Mouse (Mus musculus) E14TG2a.4 (cell line): Measurements from ENCODE around the gene Catsper3.

Experiments used
- H3K27me3 ChIP-seq: 2 replicates; pipeline ENCODE4 v1.6.1; 2014; ENCODE audit warnings: low read length, control low read depth; ENCODE audit not compliant: insufficient read depth
- H3K36me3 ChIP-seq: 2 replicates; pipeline ENCODE4 v1.6.1; 2014; ENCODE audit warnings: low read length, control low read depth; ENCODE audit not compliant: insufficient read depth
- H3K4me1 ChIP-seq: replicated peaks from 2 replicates; pipeline ENCODE4 v1.6.1; 2014; ENCODE audit warnings: low read depth, low read length, control low read depth
- H3K4me3 ChIP-seq: replicated peaks from 2 replicates; pipeline ENCODE4 v1.5.1; 2014; ENCODE audit warnings: mild to moderate bottlenecking, low read length
- H3K9me3 ChIP-seq: 2 replicates; pipeline ENCODE4 v1.6.1; 2014; ENCODE audit warnings: low read length, control low read depth
- CTCF ChIP-seq: conservative IDR thresholded peaks from 2 replicates; pipeline ENCODE4 v1.5.1; 2014; ENCODE audit warnings: low read length
- NANOG ChIP-seq: IDR thresholded peaks from 2 replicates; pipeline ENCODE4 v1.6.1; 2014; ENCODE audit warnings: borderline replicate concordance, low read length, mixed read lengths
- POU5F1 ChIP-seq: IDR thresholded peaks from 2 replicates; pipeline ENCODE4 v1.6.1; 2014; ENCODE audit warnings: low read length, borderline replicate concordance

Catsper3 gene

GRCm38 (mm10) chr13:55822499-55822898, 38.1 kb downstream of the Catsper3 start:
- Histone ChIP-seq H3K36me3 (no peaks in the 10 kb centered on the region), H3K4me1 (peaks cover 17% of the 10 kb centered on the region), H3K4me3 (no peak overlapping the region), H3K9me3 (peaks cover 8% of the 10 kb centered on the region; the same call in 1 of the 2 replicates), H3K27me3 (peaks cover 71% of the 10 kb centered on the region)
- TF ChIP-seq POU5F1: no peak
- TF ChIP-seq CTCF: no peak
- TF ChIP-seq NANOG: no peak

GRCm38 (mm10) chr13:55824151-55824945, 40.0 kb downstream of the Catsper3 start:
- Histone ChIP-seq H3K9me3 (peaks cover 8% of the 10 kb centered on the region; the same call in 1 of the 2 replicates), H3K27me3 (peaks cover 86% of the 10 kb centered on the region), H3K36me3 (no peaks in the 10 kb centered on the region), H3K4me1 (peaks cover 30% of the 10 kb centered on the region), H3K4me3 (no peak overlapping the region)
- TF ChIP-seq POU5F1 (no peak), NANOG (no peak), CTCF (peak; percentile 7; the same call in 1 of the 2 replicates)

- peaks cover 37% of the 10 kb centered on the region for H3K4me1 ChIP-seq
- peaks cover 8% of the 10 kb centered on the region; the same call in 1 of the 2 replicates for H3K9me3 ChIP-seq
- peak overlapping the region; percentile 52 for H3K4me3 ChIP-seq
- TF ChIP-seq CTCF (no peak), NANOG (no peak), POU5F1 (no peak)
- H3K36me3 ChIP-seq: no peaks in the 10 kb centered on the region
- peaks cover 90% of the 10 kb centered on the region for H3K27me3 ChIP-seq
Observed at GRCm38 (mm10) chr13:55825245-55825681, 40.9 kb downstream of the Catsper3 start.

- Histone ChIP-seq H3K4me1 (peaks cover 39% of the 10 kb centered on the region), H3K27me3 (peaks cover 94% of the 10 kb centered on the region), H3K4me3 (peak overlapping the region; percentile 52), H3K36me3 (no peaks in the 10 kb centered on the region), H3K9me3 (peaks cover 8% of the 10 kb centered on the region; the same call in 1 of the 2 replicates)
- no peak for TF ChIP-seq POU5F1
- no peak for TF ChIP-seq NANOG
- no peak for TF ChIP-seq CTCF
Observed at GRCm38 (mm10) chr13:55826008-55826671, 41.8 kb downstream of the Catsper3 start.

GRCm38 (mm10) chr13:55826796-55827678, 42.7 kb downstream of the Catsper3 start:
- H3K27me3 ChIP-seq: peaks cover 92% of the 10 kb centered on the region
- no peak for TF ChIP-seq NANOG
- no peak for TF ChIP-seq POU5F1
- no peak for TF ChIP-seq CTCF
- peaks cover 2% of the 10 kb centered on the region; the same call in 1 of the 2 replicates for H3K9me3 ChIP-seq
- H3K4me1 ChIP-seq: peaks cover 46% of the 10 kb centered on the region
- no peaks in the 10 kb centered on the region for H3K36me3 ChIP-seq
- no peak overlapping the region for H3K4me3 ChIP-seq

- H3K36me3 ChIP-seq: no peaks in the 10 kb centered on the region
Observed at GRCm38 (mm10) chr13:55827679-55828140, 43.3 kb downstream of the Catsper3 start.

GRCm38 (mm10) chr13:55828141-55829017, 44.0 kb downstream of the Catsper3 start:
- H3K4me3 ChIP-seq: peak overlapping the region; percentile 24; the same call in 1 of the 2 replicates
- no peaks in the 10 kb centered on the region; the same call in 1 of the 2 replicates for H3K9me3 ChIP-seq
- H3K4me1 ChIP-seq: peaks cover 48% of the 10 kb centered on the region
- TF ChIP-seq CTCF: no peak
- TF ChIP-seq POU5F1: no peak
- no peak for TF ChIP-seq NANOG
- H3K27me3 ChIP-seq: peaks cover 94% of the 10 kb centered on the region
- H3K36me3 ChIP-seq: no peaks in the 10 kb centered on the region

More at GRCm38 (mm10) chr13:55827679-55828140, 43.3 kb downstream of the Catsper3 start:
- Histone ChIP-seq H3K27me3 (peaks cover 94% of the 10 kb centered on the region), H3K4me1 (peaks cover 48% of the 10 kb centered on the region), H3K9me3 (no peaks in the 10 kb centered on the region; the same call in 1 of the 2 replicates), H3K4me3 (peak overlapping the region; percentile 24; the same call in 1 of the 2 replicates)
- no peak for TF ChIP-seq CTCF
- TF ChIP-seq NANOG: no peak
- TF ChIP-seq POU5F1: no peak
